Comparison of ENCODE assay signal across 9 mouse cellular contexts in the genomic region with DNA sequence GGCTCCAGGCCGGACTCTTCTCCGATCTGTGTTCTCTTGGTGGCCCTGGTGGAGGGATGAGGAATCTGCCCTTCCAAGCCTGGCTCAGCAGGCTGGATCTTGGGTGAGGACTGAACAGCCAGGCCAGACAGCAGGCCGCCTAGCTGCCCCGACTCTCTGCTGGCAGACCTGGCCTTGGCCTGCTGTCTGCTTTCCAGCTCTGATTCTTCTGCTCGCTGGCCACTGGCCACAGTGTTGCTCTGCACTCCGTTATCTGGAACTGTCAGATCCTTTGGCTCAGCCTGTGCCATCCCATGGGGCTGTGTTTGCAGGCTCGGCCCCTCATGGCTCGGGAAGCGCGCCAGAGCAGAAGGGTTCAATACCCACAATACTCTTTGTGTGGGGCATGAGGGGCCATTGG.
DNase-seq lines count a peak whose midpoint lies in the region; ATAC-seq and TF ChIP-seq lines count a peak whose summit lies in the region.
"Had no signal": no experiment of that assay in that cellular context is flagged by ENCODE, and none has a peak within 500 bp of the region (broad histone marks: within the 10 kb centered on the region; RNA-seq: fewer than 3 reads in every experiment).

No protein-coding gene starts in this region.

- peak overlapping the region; percentile 54; the same call in 1 of the 2 replicates for H3K27ac ChIP-seq in embryonic facial prominence, embryonic 10.5 days (replicated peaks)
- peak overlapping the region; percentile 44 for H3K27ac ChIP-seq in heart, embryonic 13.5 days (replicated peaks)
- no peak overlapping the region for H3K27ac ChIP-seq in left cerebral cortex, adult 2 months
- H3K27ac ChIP-seq: midbrain, embryonic 12.5 days had no signal

- no peak overlapping the region for H3K4me2 ChIP-seq in heart, embryonic 13.5 days
- H3K4me2 ChIP-seq: midbrain, embryonic 12.5 days had no signal

- H3K4me3 ChIP-seq in embryonic facial prominence, embryonic 10.5 days = no peak overlapping the region
- no peak overlapping the region for H3K4me3 ChIP-seq in heart, embryonic 13.5 days
- no peak overlapping the region for H3K4me3 ChIP-seq in left cerebral cortex, adult 2 months
- H3K4me3 ChIP-seq: midbrain, embryonic 12.5 days had no signal

- WGBS in embryonic facial prominence, embryonic 10.5 days = 84% methylated on average over 10 of the region's 10 CpGs
- 41% methylated on average over 10 of the region's 10 CpGs for WGBS in heart, embryonic 13.5 days

- no peak overlapping the region for H3K9ac ChIP-seq in heart, embryonic 13.5 days
- H3K9ac ChIP-seq: midbrain, embryonic 12.5 days had no signal

- no peaks in the 10 kb centered on the region for H3K36me3 ChIP-seq in embryonic facial prominence, embryonic 10.5 days (replicated peaks)
- H3K36me3 ChIP-seq in heart, embryonic 13.5 days = no peaks in the 10 kb centered on the region
- H3K36me3 ChIP-seq: midbrain, embryonic 12.5 days had no signal

- no peak for ATAC-seq in heart, embryonic 13.5 days (ENCODE audit: extremely low read depth, insufficient number of reproducible peaks, low FRiP score, low TSS enrichment)
- no peak for ATAC-seq in monocyte, adult 5-6 weeks (replicated peaks; ENCODE audit: insufficient number of reproducible peaks, low FRiP score, low TSS enrichment, poor library complexity, severe bottlenecking)

- intact Hi-C loops in left cerebral cortex, adult 2 months (cut with DNase I) = no loop called here

- 0 out of 2 replicates have a peak, but pooled peaks cover 2% of the 10 kb centered on the region for H3K9me3 ChIP-seq in embryonic facial prominence, embryonic 10.5 days
- no peaks in the 10 kb centered on the region for H3K9me3 ChIP-seq in heart, embryonic 13.5 days
- H3K9me3 ChIP-seq: midbrain, embryonic 12.5 days had no signal

- DNase-seq in urinary bladder, adult 2 months (ENCODE audit: low spot score) = peak; percentile 29
- no peak for DNase-seq in urinary bladder, postnatal 25 days (ENCODE audit: low spot score)
- DNase-seq in embryonic facial prominence, embryonic 10.5 days (ENCODE audit: low spot score) = no peak
- peak in 1 of 2 experiments; percentile 23 for DNase-seq in left cerebral cortex, adult 2 months (ENCODE audit: extremely low spot score in 1 of 2, low spot score in 2 of 2)
- peak; percentile 80 for DNase-seq in ovary, postnatal 36 days (ENCODE audit: low spot score)
- DNase-seq in B cell, adult 2 months = no peak

- H3K27me3 ChIP-seq in embryonic facial prominence, embryonic 10.5 days (replicated peaks; ENCODE audit: low read depth, poor library complexity, severe bottlenecking) = no peaks in the 10 kb centered on the region
- no peaks in the 10 kb centered on the region for H3K27me3 ChIP-seq in heart, embryonic 13.5 days (replicated peaks)
- H3K27me3 ChIP-seq: midbrain, embryonic 12.5 days had no signal

- H3K4me1 ChIP-seq in embryonic facial prominence, embryonic 10.5 days = peaks cover 26% of the 10 kb centered on the region
- H3K4me1 ChIP-seq in heart, embryonic 13.5 days = peaks cover 31% of the 10 kb centered on the region

- TF ChIP-seq CTCF in left cerebral cortex, adult 2 months (IDR thresholded peaks at IDR 0.05) = peak; percentile 8

Comparison
In these comparisons a context has a peak if more than half of its experiments do, and no peak if none do; other contexts are left out.
1. DNase-seq: peak in urinary bladder, adult 2 months (single experiment) and ovary, postnatal 36 days (single experiment); none in urinary bladder, postnatal 25 days (single experiment), embryonic facial prominence, embryonic 10.5 days (single experiment) and B cell, adult 2 months (0 of 2).